Mouse (Mus musculus) limb, embryonic 14.5 days (tissue): Measurements from ENCODE around the gene 6330409D20Rik. TPM values are rescaled to one million over a fixed set of nuclear protein-coding genes. Genes with fewer than 3 reads are reported as not detected.
A peak's percentile ranks its signal among the peaks of the same experiment; 100 is the strongest.

ENCODE experiments used
- ATAC-seq: fragments of 200-750 bp; cut with Nextera tagmentation; 2 replicates; pipeline ENCODE4 v1.8.0; 2017; ENCODE audit warnings: low read depth, moderate number of reproducible peaks, moderate TSS enrichment; ENCODE audit not compliant: low FRiP score
- DNase-seq: peaks from one replicate; pipeline ENCODE4 v3.0.0-alpha.2; 2015; ENCODE audit warnings: low spot score
- H3K27ac ChIP-seq: fragments of 300-500 bp; sonication (generic); replicated peaks from 2 replicates; pipeline ENCODE4 v1.5.1; 2014; ENCODE audit warnings: low read depth, mild to moderate bottlenecking, low read length, moderate library complexity, mixed read lengths
- H3K27me3 ChIP-seq: fragments of 300-500 bp; sonication (generic); 2 replicates; pipeline ENCODE4 v1.6.1; 2014; ENCODE audit warnings: low read length, mixed read lengths; ENCODE audit not compliant: control insufficient read depth, insufficient read depth
- H3K36me3 ChIP-seq: fragments of 300-500 bp; sonication (generic); 2 replicates; pipeline ENCODE4 v1.6.1; 2014; ENCODE audit warnings: mild to moderate bottlenecking, low read length, moderate library complexity, mixed read lengths; ENCODE audit not compliant: control insufficient read depth, insufficient read depth
- H3K4me1 ChIP-seq: fragments of 300-500 bp; sonication (generic); 2 replicates; pipeline ENCODE4 v1.6.1; 2014; ENCODE audit warnings: antibody characterized with exemption, low read length, mixed read lengths; ENCODE audit not compliant: control insufficient read depth, insufficient read depth
- H3K4me2 ChIP-seq: fragments of 300-500 bp; sonication (generic); replicated peaks from 2 replicates; pipeline ENCODE4 v1.6.1; 2014; ENCODE audit warnings: low read depth, mild to moderate bottlenecking, low read length, moderate library complexity; ENCODE audit not compliant: severe bottlenecking
- H3K4me3 ChIP-seq: fragments of 300-500 bp; sonication (generic); replicated peaks from 2 replicates; pipeline ENCODE4 v1.5.1; 2014; ENCODE audit warnings: low read length
- H3K9ac ChIP-seq: fragments of 300-500 bp; sonication (generic); 2 replicates; pipeline ENCODE4 v1.6.1; 2014; ENCODE audit warnings: mild to moderate bottlenecking, low read depth, low read length, moderate library complexity; ENCODE audit not compliant: severe bottlenecking
- H3K9me3 ChIP-seq: fragments of 300-500 bp; sonication (generic); 2 replicates; pipeline ENCODE4 v1.6.1; 2016; ENCODE audit warnings: low read length; ENCODE audit not compliant: control insufficient read depth
- POLR2A ChIP-seq: fragments of 200-500 bp; IDR thresholded peaks from 2 replicates; pipeline ENCODE4 v1.8.0; 2012; ENCODE audit warnings: inconsistent platforms, mild to moderate bottlenecking, moderate library complexity, borderline replicate concordance; ENCODE audit not compliant: insufficient read depth, insufficient read length; ENCODE audit errors: extremely low read depth
- WGBS: fragments of 180-500 bp; shearing (Covaris S2); extraction: QIAGEN DNeasy Blood & Tissue Kit; methylation state at CpG from one replicate; pipeline ENCODE4 v1.1.7; 2014; 5-methylcytosine and 5-hydroxymethylcytosine counted together
- polyA plus RNA-seq, 2 experiments: library from polyadenylated mRNA; depleted of rRNA in 1 of 2; stranded (reverse) in 1 of 2; unstranded in 1 of 2; fragments of >200 nt; fragmentation: Nextera tagmentation in 1 of 2; extraction: Ambion mirVana in 1 of 2; gene quantifications; 2 replicates each; pipeline versions ENCODE4 v1.2.1 to v1.2.3; 2012 to 2014

6330409D20Rik gene
- polyA plus RNA-seq, 2 experiments = 0.14 TPM; not detected in 1

GRCm38 (mm10) chr2:32703046-32703445, 37.8 kb downstream of the 6330409D20Rik start:
- no peaks in the 10 kb centered on the region for H3K9me3 ChIP-seq
- H3K9ac ChIP-seq = no peak overlapping the region
- ATAC-seq (no peak), DNase-seq (no peak)
- TF ChIP-seq POLR2A = no peak
- H3K27me3 ChIP-seq = no peaks in the 10 kb centered on the region
- H3K36me3 ChIP-seq = peaks cover 52% of the 10 kb centered on the region
- H3K4me1 ChIP-seq = no peaks in the 10 kb centered on the region
- WGBS = 93% methylated on average over 8 of the region's 8 CpGs
- H3K27ac ChIP-seq = no peak overlapping the region
- no peak overlapping the region for H3K4me3 ChIP-seq
- H3K4me2 ChIP-seq = no peak overlapping the region

- 83% methylated on average over 14 of the region's 14 CpGs for WGBS
- Histone ChIP-seq H3K27ac (no peak overlapping the region), H3K4me3 (no peak overlapping the region), H3K4me1 (no peaks in the 10 kb centered on the region), H3K9me3 (no peaks in the 10 kb centered on the region), H3K4me2 (no peak overlapping the region), H3K27me3 (no peaks in the 10 kb centered on the region), H3K9ac (no peak overlapping the region), H3K36me3 (peaks cover 34% of the 10 kb centered on the region)
- TF ChIP-seq POLR2A = no peak
- ATAC-seq = no peak
- DNase-seq = no peak
Measured at GRCm38 (mm10) chr2:32700966-32701743, 39.7 kb downstream of the 6330409D20Rik start.

- Histone ChIP-seq H3K27ac (no peak overlapping the region), H3K4me3 (no peak overlapping the region), H3K4me1 (no peaks in the 10 kb centered on the region), H3K9me3 (no peaks in the 10 kb centered on the region), H3K36me3 (peaks cover 19% of the 10 kb centered on the region), H3K27me3 (no peaks in the 10 kb centered on the region), H3K4me2 (no peak overlapping the region), H3K9ac (no peak overlapping the region)
- 80% methylated on average over 6 of the region's 6 CpGs for WGBS
- ATAC-seq = no peak
- DNase-seq = no peak
- TF ChIP-seq POLR2A = no peak
Measured at GRCm38 (mm10) chr2:32699680-32700079, 41.1 kb downstream of the 6330409D20Rik start.

- Histone ChIP-seq H3K4me2 (peak overlapping the region; percentile 81), H3K4me1 (peaks cover 11% of the 10 kb centered on the region), H3K9ac (peak overlapping the region; percentile 58), H3K36me3 (peaks cover 11% of the 10 kb centered on the region; the same call in 1 of the 2 replicates), H3K27me3 (no peaks in the 10 kb centered on the region), H3K27ac (0 out of 2 replicates have a peak overlapping the region, but pooled peaks have one; percentile 70), H3K4me3 (peak overlapping the region; percentile 89), H3K9me3 (no peaks in the 10 kb centered on the region)
- no peak for TF ChIP-seq POLR2A
- 86% methylated on average over 12 of the region's 12 CpGs for WGBS
- DNase-seq (no peak), ATAC-seq (no peak)
Measured at GRCm38 (mm10) chr2:32694691-32695090, 46.1 kb downstream of the 6330409D20Rik start.

- Histone ChIP-seq H3K27ac (peak overlapping the region; percentile 88), H3K36me3 (peaks cover 11% of the 10 kb centered on the region; the same call in 1 of the 2 replicates), H3K4me2 (peak overlapping the region; percentile 81), H3K4me1 (peaks cover 11% of the 10 kb centered on the region), H3K27me3 (no peaks in the 10 kb centered on the region), H3K9me3 (no peaks in the 10 kb centered on the region), H3K4me3 (peak overlapping the region; percentile 89), H3K9ac (peak overlapping the region; percentile 88)
- 0 out of 2 replicates have a peak, but pooled peaks have one; percentile 48 for TF ChIP-seq POLR2A
- WGBS = under 1% methylated on average over 45 of the region's 51 CpGs
- DNase-seq = peak; percentile 99
- peak; percentile 99 for ATAC-seq
Measured at GRCm38 (mm10) chr2:32693823-32694411, 46.9 kb downstream of the 6330409D20Rik start.
